Mouse (Mus musculus): ENCODE results near the gene Ndufc2. TPM values are rescaled to one million over a fixed set of nuclear protein-coding genes. Genes with fewer than 3 reads are reported as not detected.

Ndufc2 gene
- polyA plus RNA-seq, 1 experiment = 46.2 TPM

GRCm38 (mm10) chr7:97411106-97411505, 11.3 kb downstream of the Ndufc2 start:
- Histone ChIP-seq H3K4me1 (ENCODE audit: control insufficient read depth, insufficient read depth, low read length) (no peaks in the 10 kb centered on the region), H3K4me3 (ENCODE audit: control insufficient read depth, low read depth, low read length) (no peak overlapping the region), H3K36me3 (ENCODE audit: control insufficient read depth, insufficient read depth, low read length) (no peaks in the 10 kb centered on the region; the same call in 1 of the 2 replicates), H3K27ac (ENCODE audit: control insufficient read depth, insufficient read depth, low read depth, low read length) (no peak overlapping the region), H3K27me3 (ENCODE audit: control insufficient read depth, insufficient read depth, low read length) (no peaks in the 10 kb centered on the region)
- TF ChIP-seq CTCF (IDR thresholded peaks at IDR 0.05; ENCODE audit: control insufficient read depth, insufficient read depth, insufficient replicate concordance, low read depth, low read length) = no peak
- no peak for TF ChIP-seq POLR2A (IDR thresholded peaks at IDR 0.05; ENCODE audit: control insufficient read depth, low read depth, low read length)

- Histone ChIP-seq H3K36me3 (ENCODE audit: control insufficient read depth, insufficient read depth, low read length) (no peaks in the 10 kb centered on the region; the same call in 1 of the 2 replicates), H3K27ac (ENCODE audit: control insufficient read depth, insufficient read depth, low read depth, low read length) (no peak overlapping the region), H3K4me3 (ENCODE audit: control insufficient read depth, low read depth, low read length) (no peak overlapping the region), H3K4me1 (ENCODE audit: control insufficient read depth, insufficient read depth, low read length) (no peaks in the 10 kb centered on the region), H3K27me3 (ENCODE audit: control insufficient read depth, insufficient read depth, low read length) (no peaks in the 10 kb centered on the region)
- TF ChIP-seq POLR2A (IDR thresholded peaks at IDR 0.05; ENCODE audit: control insufficient read depth, low read depth, low read length) = no peak
- no peak for TF ChIP-seq CTCF (IDR thresholded peaks at IDR 0.05; ENCODE audit: control insufficient read depth, insufficient read depth, insufficient replicate concordance, low read depth, low read length)
These were observed 11.8 kb downstream of the Ndufc2 start for GRCm38 (mm10) chr7:97411575-97411974.

- Histone ChIP-seq H3K27me3 (ENCODE audit: control insufficient read depth, insufficient read depth, low read length) (no peaks in the 10 kb centered on the region), H3K4me3 (ENCODE audit: control insufficient read depth, low read depth, low read length) (no peak overlapping the region), H3K4me1 (ENCODE audit: control insufficient read depth, insufficient read depth, low read length) (peaks cover 5% of the 10 kb centered on the region; the same call in 1 of the 2 replicates), H3K27ac (ENCODE audit: control insufficient read depth, insufficient read depth, low read depth, low read length) (no peak overlapping the region), H3K36me3 (ENCODE audit: control insufficient read depth, insufficient read depth, low read length) (no peaks in the 10 kb centered on the region)
- TF ChIP-seq CTCF (IDR thresholded peaks at IDR 0.05; ENCODE audit: control insufficient read depth, insufficient read depth, insufficient replicate concordance, low read depth, low read length) = no peak
- TF ChIP-seq POLR2A (IDR thresholded peaks at IDR 0.05; ENCODE audit: control insufficient read depth, low read depth, low read length) = no peak
These were observed 14.2 kb downstream of the Ndufc2 start for GRCm38 (mm10) chr7:97413981-97414380.

DNA sequence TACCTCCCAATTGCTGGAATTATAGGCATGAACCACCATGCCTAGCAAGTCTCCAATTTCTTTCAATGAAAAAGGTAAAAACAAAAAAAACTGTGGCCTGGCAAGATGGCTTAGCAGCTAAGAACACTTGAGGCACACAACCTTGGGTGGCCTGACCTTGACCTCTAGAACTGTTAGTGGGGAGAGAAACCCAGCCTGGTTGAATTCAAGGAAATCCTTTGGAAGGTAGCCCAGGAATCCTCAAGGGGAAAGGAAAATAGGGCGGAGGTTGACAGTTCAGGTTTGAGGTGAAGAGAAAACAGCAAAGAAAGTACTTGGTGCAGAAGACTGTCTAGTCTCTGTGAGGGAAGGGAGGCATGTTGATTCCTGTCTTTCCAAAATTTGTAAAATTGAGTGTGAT, 14.6 kb downstream of the Ndufc2 start:
- Histone ChIP-seq H3K4me3 (ENCODE audit: control insufficient read depth, low read depth, low read length) (no peak overlapping the region), H3K4me1 (ENCODE audit: control insufficient read depth, insufficient read depth, low read length) (peaks cover 5% of the 10 kb centered on the region; the same call in 1 of the 2 replicates), H3K27me3 (ENCODE audit: control insufficient read depth, insufficient read depth, low read length) (no peaks in the 10 kb centered on the region), H3K36me3 (ENCODE audit: control insufficient read depth, insufficient read depth, low read length) (no peaks in the 10 kb centered on the region), H3K27ac (ENCODE audit: control insufficient read depth, insufficient read depth, low read depth, low read length) (no peak overlapping the region)
- no peak for TF ChIP-seq CTCF (IDR thresholded peaks at IDR 0.05; ENCODE audit: control insufficient read depth, insufficient read depth, insufficient replicate concordance, low read depth, low read length)
- no peak for TF ChIP-seq POLR2A (IDR thresholded peaks at IDR 0.05; ENCODE audit: control insufficient read depth, low read depth, low read length)

DNA sequence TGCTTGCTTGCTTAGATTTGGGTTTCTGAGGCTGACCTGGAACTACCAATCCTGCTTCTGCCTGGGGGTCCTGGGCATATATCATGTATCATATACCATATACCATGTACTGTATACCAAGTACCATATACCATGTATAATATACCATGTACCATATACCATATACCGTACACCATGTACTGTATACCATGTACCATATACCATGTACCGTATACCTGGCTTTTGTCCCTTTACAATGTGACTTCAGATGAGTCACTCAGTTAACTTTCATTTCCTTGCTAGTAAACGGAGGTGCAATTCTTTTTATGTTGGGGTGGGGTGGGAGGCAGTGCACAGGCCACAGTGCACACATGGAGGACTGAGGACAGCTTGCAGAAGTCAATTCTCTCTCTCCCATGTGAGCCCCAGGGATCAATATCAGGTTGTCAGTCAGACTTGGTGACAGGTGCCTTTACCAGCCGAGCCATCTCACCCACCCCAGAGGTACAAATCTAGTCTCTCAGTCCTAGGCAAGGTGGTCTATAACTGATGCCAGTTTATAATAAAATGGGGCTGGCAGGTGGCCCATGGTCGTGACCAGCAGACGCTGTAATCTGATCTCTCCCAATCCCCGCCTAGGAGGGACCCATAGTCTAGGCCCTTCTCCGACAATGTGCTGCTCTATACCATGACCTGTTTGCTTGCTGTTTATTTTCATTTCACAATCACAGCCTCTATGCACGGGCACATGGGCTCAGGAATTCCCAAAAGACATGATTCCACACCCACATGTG, 15.3 kb downstream of the Ndufc2 start:
- no peaks in the 10 kb centered on the region for H3K27me3 ChIP-seq (ENCODE audit: control insufficient read depth, insufficient read depth, low read length)
- H3K27ac ChIP-seq (ENCODE audit: control insufficient read depth, insufficient read depth, low read depth, low read length) = no peak overlapping the region
- no peak overlapping the region for H3K4me3 ChIP-seq (ENCODE audit: control insufficient read depth, low read depth, low read length)
- no peak for TF ChIP-seq CTCF (IDR thresholded peaks at IDR 0.05; ENCODE audit: control insufficient read depth, insufficient read depth, insufficient replicate concordance, low read depth, low read length)
- TF ChIP-seq POLR2A (IDR thresholded peaks at IDR 0.05; ENCODE audit: control insufficient read depth, low read depth, low read length) = no peak
- H3K36me3 ChIP-seq (ENCODE audit: control insufficient read depth, insufficient read depth, low read length) = no peaks in the 10 kb centered on the region
- H3K4me1 ChIP-seq (ENCODE audit: control insufficient read depth, insufficient read depth, low read length) = peaks cover 5% of the 10 kb centered on the region; the same call in 1 of the 2 replicates

GRCm38 (mm10) chr7:97416473-97416872, 16.7 kb downstream of the Ndufc2 start:
- no peak overlapping the region for H3K27ac ChIP-seq (ENCODE audit: control insufficient read depth, insufficient read depth, low read depth, low read length)
- H3K36me3 ChIP-seq (ENCODE audit: control insufficient read depth, insufficient read depth, low read length) = no peaks in the 10 kb centered on the region
- peaks cover 8% of the 10 kb centered on the region for H3K4me1 ChIP-seq (ENCODE audit: control insufficient read depth, insufficient read depth, low read length)
- H3K4me3 ChIP-seq (ENCODE audit: control insufficient read depth, low read depth, low read length) = no peak overlapping the region; the same call in 1 of the 2 replicates
- no peaks in the 10 kb centered on the region for H3K27me3 ChIP-seq (ENCODE audit: control insufficient read depth, insufficient read depth, low read length)
- no peak for TF ChIP-seq CTCF (IDR thresholded peaks at IDR 0.05; ENCODE audit: control insufficient read depth, insufficient read depth, insufficient replicate concordance, low read depth, low read length)
- TF ChIP-seq POLR2A (IDR thresholded peaks at IDR 0.05; ENCODE audit: control insufficient read depth, low read depth, low read length) = no peak

GRCm38 (mm10) chr7:97416906-97417777, 17.3 kb downstream of the Ndufc2 start, which contains the start of gene Thrsp:
TSS of gene Thrsp (minus strand) at chr7:97417730.
- H3K4me3 ChIP-seq (ENCODE audit: control insufficient read depth, low read depth, low read length) = peak within 1 kb of the TSS; percentile 40
- peaks cover 8% of the 10 kb centered on the region for H3K4me1 ChIP-seq (ENCODE audit: control insufficient read depth, insufficient read depth, low read length)
- H3K27me3 ChIP-seq (ENCODE audit: control insufficient read depth, insufficient read depth, low read length) = no peaks in the 10 kb centered on the region
- no peak within 1 kb of the TSS for H3K27ac ChIP-seq (ENCODE audit: control insufficient read depth, insufficient read depth, low read depth, low read length)
- TF ChIP-seq CTCF (IDR thresholded peaks at IDR 0.05; ENCODE audit: control insufficient read depth, insufficient read depth, insufficient replicate concordance, low read depth, low read length) = no peak
- TF ChIP-seq POLR2A (IDR thresholded peaks at IDR 0.05; ENCODE audit: control insufficient read depth, low read depth, low read length) = no peak
- no peaks in the 10 kb centered on the region for H3K36me3 ChIP-seq (ENCODE audit: control insufficient read depth, insufficient read depth, low read length)

All from testis, adult 2 months (tissue).